Mouse (Mus musculus): ENCODE measurements around the gene Ms4a12. TPM values are rescaled to one million over a fixed set of nuclear protein-coding genes. Genes with fewer than 3 reads are reported as not detected.

The Ms4a12 gene
- polyA plus RNA-seq, 1 experiment from 2014 or later = not detected

DNA sequence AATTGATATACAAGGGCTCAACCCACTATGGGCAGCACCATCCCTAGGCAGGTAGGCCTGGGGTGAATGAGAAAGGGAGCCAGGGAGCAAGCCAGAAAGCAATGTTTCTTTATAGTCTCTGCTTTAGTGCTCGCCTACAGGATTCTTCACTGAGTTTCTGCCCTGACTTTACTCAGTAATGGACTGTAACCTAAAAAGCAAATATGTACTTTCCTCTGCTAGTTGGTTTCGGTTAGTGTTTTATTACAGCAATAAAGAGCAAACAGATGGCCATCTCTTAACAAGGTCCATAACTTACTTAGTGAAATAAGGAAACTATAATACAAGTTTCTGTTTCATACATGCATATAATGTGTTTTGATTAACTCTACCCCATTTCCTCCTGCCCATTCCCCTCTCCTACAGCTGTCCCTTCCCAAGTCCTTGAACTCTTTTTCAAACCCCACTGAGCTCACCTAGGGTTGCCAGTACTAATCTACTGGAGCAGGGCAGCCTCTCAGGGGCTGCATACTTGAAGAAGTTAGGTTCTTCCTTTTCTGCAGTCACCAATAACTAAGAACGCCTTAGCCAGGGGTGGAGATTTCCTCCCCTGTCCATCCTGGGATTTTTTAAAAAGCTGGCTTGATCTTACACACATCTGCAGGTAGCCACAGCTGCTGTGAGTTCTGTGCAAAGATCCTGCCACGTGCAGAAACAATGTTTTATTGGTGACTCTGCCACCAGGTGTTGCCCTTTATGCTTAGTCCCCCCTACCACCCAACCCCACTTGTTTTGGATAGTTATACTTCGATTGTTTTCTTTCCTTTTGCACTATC lies 2.9 kb upstream of the Ms4a12 start:
- H3K9me3 ChIP-seq = no peaks in the 10 kb centered on the region
- H3K4me1 ChIP-seq = no peaks in the 10 kb centered on the region
- no peak overlapping the region for H3K4me3 ChIP-seq
- H3K9ac ChIP-seq = no peak overlapping the region
- no peaks in the 10 kb centered on the region for H3K36me3 ChIP-seq
- 56% methylated on average over 5 of the region's 5 CpGs for WGBS
- ATAC-seq (ENCODE audit: extremely low read depth, insufficient number of reproducible peaks, low FRiP score, low TSS enrichment) = no peak
- no peak overlapping the region for H3K4me2 ChIP-seq
- no peak overlapping the region for H3K27ac ChIP-seq (replicated peaks)
- H3K27me3 ChIP-seq (replicated peaks) = no peaks in the 10 kb centered on the region

DNA sequence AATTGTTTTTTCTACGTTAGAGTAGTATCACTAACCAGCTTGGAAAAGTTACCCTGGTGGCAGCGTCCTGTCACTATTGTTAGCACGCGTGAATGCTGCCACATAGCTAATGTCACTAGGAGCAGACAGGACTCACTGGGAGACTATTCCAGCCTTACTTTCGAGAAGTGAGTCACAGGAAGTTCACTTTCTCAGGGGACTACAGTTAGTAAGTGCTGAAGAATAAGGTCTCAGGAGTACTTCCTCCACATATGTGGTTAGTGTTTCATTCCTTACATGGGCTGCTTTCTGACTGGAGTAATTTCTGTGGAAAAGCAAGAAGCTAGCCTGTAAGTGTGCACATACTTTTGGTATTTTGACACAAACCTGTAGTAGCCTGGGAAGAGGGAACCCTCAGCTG lies 2.0 kb upstream of the Ms4a12 start:
- Histone ChIP-seq H3K9me3 (no peaks in the 10 kb centered on the region), H3K27ac (replicated peaks) (no peak overlapping the region), H3K9ac (no peak overlapping the region), H3K36me3 (no peaks in the 10 kb centered on the region), H3K27me3 (replicated peaks) (no peaks in the 10 kb centered on the region), H3K4me2 (no peak overlapping the region), H3K4me1 (no peaks in the 10 kb centered on the region), H3K4me3 (no peak overlapping the region)
- WGBS = 64% methylated on average over 5 of the region's 5 CpGs
- ATAC-seq (ENCODE audit: extremely low read depth, insufficient number of reproducible peaks, low FRiP score, low TSS enrichment) = no peak

DNA sequence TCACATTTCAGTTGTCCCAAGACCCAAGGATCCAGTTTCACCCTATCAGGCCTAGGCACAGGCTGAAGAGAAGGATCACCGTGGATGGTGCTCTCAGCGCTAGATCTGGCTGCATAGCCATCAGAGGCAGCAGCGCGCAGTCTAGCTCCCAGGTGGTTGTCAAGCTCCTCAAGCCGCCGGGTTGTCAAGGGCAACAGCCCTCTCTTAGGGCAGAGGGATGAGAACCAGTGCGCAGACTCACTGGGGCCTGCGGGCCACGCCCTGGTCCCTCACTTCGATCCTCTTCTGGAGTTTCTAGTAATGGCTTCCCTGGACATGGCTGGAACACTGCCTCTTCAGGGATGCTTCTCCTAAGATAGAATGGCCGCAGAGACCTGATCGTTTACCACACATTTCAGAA lies 35.7 kb downstream of the Ms4a12 start, which contains the start of gene Ms4a13:
Gene Ms4a13, minus strand, starts transcription at position 192 of the 400 bp plus-strand sequence.
- Histone ChIP-seq H3K4me1 (no peaks in the 10 kb centered on the region), H3K9ac (no peak within 1 kb of the TSS), H3K27me3 (replicated peaks) (no peaks in the 10 kb centered on the region), H3K9me3 (no peaks in the 10 kb centered on the region), H3K4me2 (no peak within 1 kb of the TSS), H3K36me3 (no peaks in the 10 kb centered on the region), H3K27ac (replicated peaks) (no peak within 1 kb of the TSS), H3K4me3 (no peak within 1 kb of the TSS)
- WGBS = 51% methylated on average over 12 of the region's 12 CpGs
- no peak for ATAC-seq (ENCODE audit: extremely low read depth, insufficient number of reproducible peaks, low FRiP score, low TSS enrichment)

DNA sequence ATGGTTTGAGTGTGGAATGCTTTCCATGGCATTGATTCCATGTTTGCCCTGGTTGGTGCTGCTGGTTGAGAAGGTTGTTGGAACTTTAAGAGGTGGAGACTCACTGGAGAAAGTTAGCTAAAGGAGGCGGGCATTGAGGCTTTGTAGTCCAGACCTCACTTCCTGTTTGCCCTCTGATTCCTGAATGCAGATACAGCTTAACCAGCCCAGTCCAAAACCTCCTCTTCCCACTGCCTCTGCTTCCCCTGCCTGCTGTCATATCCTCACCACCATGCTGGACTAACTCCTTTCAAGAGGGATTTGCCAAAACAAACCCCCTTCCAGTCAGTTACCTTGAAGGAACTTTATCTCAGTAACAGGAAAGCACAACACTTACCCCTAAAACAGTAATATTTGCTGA lies 39.7 kb downstream of the Ms4a12 start:
- Histone ChIP-seq H3K4me1 (no peaks in the 10 kb centered on the region), H3K36me3 (no peaks in the 10 kb centered on the region), H3K27me3 (replicated peaks) (no peaks in the 10 kb centered on the region), H3K9me3 (no peaks in the 10 kb centered on the region), H3K9ac (no peak overlapping the region), H3K4me3 (no peak overlapping the region), H3K27ac (replicated peaks) (no peak overlapping the region), H3K4me2 (no peak overlapping the region)
- ATAC-seq (ENCODE audit: extremely low read depth, insufficient number of reproducible peaks, low FRiP score, low TSS enrichment) = no peak
- WGBS = 54% methylated on average over 1 of the region's 1 CpGs

DNA sequence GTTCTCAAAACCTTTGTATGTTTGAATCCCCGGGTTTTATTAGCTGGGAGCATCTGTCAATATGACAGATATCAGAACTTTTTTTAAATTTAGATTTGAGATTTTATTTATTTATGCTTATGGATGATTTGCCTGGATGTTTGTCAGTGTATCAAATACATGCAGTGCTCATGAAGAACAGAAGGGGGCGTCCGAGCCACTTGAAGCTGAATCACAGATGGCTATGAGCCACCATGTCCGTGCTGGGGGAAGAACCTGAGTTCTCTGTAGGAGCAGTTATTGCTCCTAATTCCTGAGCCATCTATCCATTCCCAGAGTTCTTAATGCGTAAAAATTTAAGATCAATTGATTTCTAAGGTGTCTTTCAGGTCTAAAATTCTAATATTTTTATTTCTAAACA lies 48.1 kb downstream of the Ms4a12 start:
- Histone ChIP-seq H3K4me2 (no peak overlapping the region), H3K36me3 (no peaks in the 10 kb centered on the region), H3K4me3 (no peak overlapping the region), H3K27ac (replicated peaks) (no peak overlapping the region), H3K9ac (no peak overlapping the region), H3K9me3 (no peaks in the 10 kb centered on the region), H3K4me1 (no peaks in the 10 kb centered on the region), H3K27me3 (replicated peaks) (no peaks in the 10 kb centered on the region)
- 17% methylated on average over 5 of the region's 5 CpGs for WGBS
- ATAC-seq (ENCODE audit: extremely low read depth, insufficient number of reproducible peaks, low FRiP score, low TSS enrichment) = no peak

DNA sequence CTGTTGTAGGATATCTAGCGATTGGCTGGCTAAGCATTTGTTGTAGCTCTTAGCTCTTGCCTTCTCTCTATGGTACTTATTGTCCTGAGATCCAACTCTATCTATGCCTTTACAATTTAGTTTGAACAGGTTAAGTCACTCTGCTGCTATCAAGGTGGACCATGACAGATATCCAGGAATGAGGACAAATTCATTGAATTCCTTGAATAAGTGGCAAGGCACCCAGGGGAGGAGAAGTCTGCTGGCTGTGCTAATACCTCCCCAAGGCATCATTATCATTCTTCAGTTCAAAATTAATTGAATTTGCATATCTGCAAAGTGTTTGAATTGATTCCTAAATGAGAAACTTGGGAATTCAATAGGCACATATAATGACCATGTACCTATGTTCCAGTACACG lies 54.8 kb downstream of the Ms4a12 start:
- H3K4me2 ChIP-seq = no peak overlapping the region
- WGBS = 62% methylated on average over 2 of the region's 2 CpGs
- H3K9ac ChIP-seq = no peak overlapping the region
- H3K27ac ChIP-seq (replicated peaks) = no peak overlapping the region
- H3K27me3 ChIP-seq (replicated peaks) = no peaks in the 10 kb centered on the region
- no peak for ATAC-seq (ENCODE audit: extremely low read depth, insufficient number of reproducible peaks, low FRiP score, low TSS enrichment)
- no peaks in the 10 kb centered on the region for H3K9me3 ChIP-seq
- no peaks in the 10 kb centered on the region for H3K4me1 ChIP-seq
- H3K4me3 ChIP-seq = no peak overlapping the region
- H3K36me3 ChIP-seq = no peaks in the 10 kb centered on the region

DNA sequence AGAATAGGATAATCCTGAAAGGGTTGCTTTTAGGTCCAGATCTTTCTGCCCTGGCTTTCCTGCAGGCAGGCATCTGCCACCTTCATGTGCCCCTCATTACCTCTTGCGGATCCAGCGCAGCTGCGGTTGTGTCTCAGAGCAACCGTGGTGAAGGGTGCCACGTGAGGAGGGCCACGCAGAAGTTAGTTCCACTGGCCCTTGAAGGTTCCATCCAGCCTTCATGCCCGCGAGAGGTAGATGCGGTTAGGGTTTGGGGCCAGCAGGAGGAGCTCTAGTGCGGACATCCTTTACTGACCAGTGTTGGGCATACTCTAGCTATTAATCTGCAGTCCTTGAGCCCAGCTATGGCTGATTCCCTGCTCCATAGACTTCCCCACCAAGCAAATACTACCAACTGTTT lies 67.1 kb downstream of the Ms4a12 start, which contains the start of gene 1700025F22Rik:
Gene 1700025F22Rik, minus strand, starts transcription at position 149 of the 400 bp plus-strand sequence.
- Histone ChIP-seq H3K4me2 (no peak within 1 kb of the TSS), H3K36me3 (no peaks in the 10 kb centered on the region), H3K27ac (replicated peaks) (no peak within 1 kb of the TSS), H3K27me3 (replicated peaks) (no peaks in the 10 kb centered on the region), H3K9ac (no peak within 1 kb of the TSS), H3K9me3 (no peaks in the 10 kb centered on the region), H3K4me3 (no peak within 1 kb of the TSS), H3K4me1 (no peaks in the 10 kb centered on the region)
- WGBS = 29% methylated on average over 10 of the region's 10 CpGs
- ATAC-seq (ENCODE audit: extremely low read depth, insufficient number of reproducible peaks, low FRiP score, low TSS enrichment) = no peak

Other genes with a start within 250 kb of the Ms4a12 start
- gene Ms4a15, start 239.2 kb downstream of the Ms4a12 start, polyA plus RNA-seq (2015; fragmentation: Nextera tagmentation; extraction: Ambion mirVana) = not detected in 2 replicates
- not detected in 2 replicates for gene Ms4a18, start 214.4 kb downstream of the Ms4a12 start, polyA plus RNA-seq (2015; fragmentation: Nextera tagmentation; extraction: Ambion mirVana)
- 0.21 TPM in 1 of 2 replicates, not detected in the other for gene Ms4a8a, start 151.3 kb downstream of the Ms4a12 start, polyA plus RNA-seq (2015; fragmentation: Nextera tagmentation; extraction: Ambion mirVana)
- gene 1700017D01Rik, start 101.6 kb downstream of the Ms4a12 start, polyA plus RNA-seq (2015; fragmentation: Nextera tagmentation; extraction: Ambion mirVana) = not detected in 2 replicates
- gene 1700025F22Rik, start 67.1 kb downstream of the Ms4a12 start, polyA plus RNA-seq (2015; fragmentation: Nextera tagmentation; extraction: Ambion mirVana) = not detected in 2 replicates
- not detected in 2 replicates for gene Ms4a13, start 35.7 kb downstream of the Ms4a12 start, polyA plus RNA-seq (2015; fragmentation: Nextera tagmentation; extraction: Ambion mirVana)
- gene Ms4a1, start 33.8 kb upstream of the Ms4a12 start, polyA plus RNA-seq (2015; fragmentation: Nextera tagmentation; extraction: Ambion mirVana) = not detected in 2 replicates
- gene Ms4a5, start 51.4 kb upstream of the Ms4a12 start, polyA plus RNA-seq (2015; fragmentation: Nextera tagmentation; extraction: Ambion mirVana) = not detected in 2 replicates
- 0.05 TPM in 1 of 2 replicates, not detected in the other for gene Ms4a14, start 82.0 kb upstream of the Ms4a12 start, polyA plus RNA-seq (2015; fragmentation: Nextera tagmentation; extraction: Ambion mirVana)
- 2.7 and 3.6 TPM in 2 replicates for gene Ms4a7, start 103.7 kb upstream of the Ms4a12 start, polyA plus RNA-seq (2015; fragmentation: Nextera tagmentation; extraction: Ambion mirVana)
- gene Ms4a4a, start 143.1 kb upstream of the Ms4a12 start, polyA plus RNA-seq (2015; fragmentation: Nextera tagmentation; extraction: Ambion mirVana) = 2.8 and 4.2 TPM in 2 replicates
- 0.27 and 1.3 TPM in 2 replicates for gene Ms4a4c, start 172.3 kb upstream of the Ms4a12 start, polyA plus RNA-seq (2015; fragmentation: Nextera tagmentation; extraction: Ambion mirVana)
- not detected in 2 replicates for gene Ms4a4b, start 211.1 kb upstream of the Ms4a12 start, polyA plus RNA-seq (2015; fragmentation: Nextera tagmentation; extraction: Ambion mirVana)
- 2.8 and 3.7 TPM in 2 replicates for gene Ms4a6c, start 236.9 kb upstream of the Ms4a12 start, polyA plus RNA-seq (2015; fragmentation: Nextera tagmentation; extraction: Ambion mirVana)